Mouse (Mus musculus): ENCODE results near the gene Cdkn2c.
"Not testable (repeated sequence)": the region's sequence is repeated elsewhere in the genome, so short reads cannot be mapped to it uniquely, and the experiment has no call there.

Gene Cdkn2c

DNA sequence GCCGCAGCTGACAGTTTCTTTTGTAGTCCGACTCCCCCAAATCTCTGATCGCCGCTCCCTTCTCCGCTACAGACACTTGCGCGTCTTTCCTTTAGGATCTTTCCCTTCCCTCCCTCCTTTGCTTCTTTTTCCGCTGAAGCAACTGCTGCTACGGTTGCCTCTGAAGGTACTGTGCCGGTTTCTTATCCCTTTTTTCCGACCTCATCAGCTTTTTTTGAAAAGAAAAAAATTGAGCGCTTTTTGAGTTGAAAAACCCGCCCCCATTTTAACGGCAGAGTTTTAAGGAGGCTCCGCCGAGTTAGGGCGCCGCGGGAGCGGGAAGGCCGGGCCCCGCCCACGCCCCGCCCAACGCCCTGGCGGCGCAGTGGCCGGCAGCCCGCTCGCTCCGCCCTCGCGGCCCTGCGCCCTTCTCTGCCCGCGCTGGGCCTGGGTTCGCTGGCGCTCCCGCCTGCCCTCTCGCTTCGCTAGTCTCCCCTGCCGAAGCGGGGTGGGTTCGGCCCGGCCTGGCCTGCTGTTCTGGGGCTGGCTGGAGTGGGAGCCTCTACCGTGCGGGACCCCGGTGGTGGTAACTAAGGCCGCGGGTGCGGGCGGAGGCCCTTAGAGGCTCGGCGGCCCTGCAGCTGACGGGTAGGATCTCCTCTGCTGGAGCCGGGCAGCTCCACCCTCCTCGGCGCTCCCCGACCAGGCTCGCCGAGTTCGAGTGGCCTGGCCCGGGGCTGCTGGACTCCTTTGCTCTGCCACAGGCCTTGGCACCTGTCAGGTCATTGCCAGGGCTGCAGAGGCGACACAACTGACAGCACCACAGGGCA is at the start of gene Cdkn2c:
Cdkn2c (minus strand) TSS at position 729 of the 809 bp plus-strand sequence.
- peak; percentile 87 for DNase-seq

DNA sequence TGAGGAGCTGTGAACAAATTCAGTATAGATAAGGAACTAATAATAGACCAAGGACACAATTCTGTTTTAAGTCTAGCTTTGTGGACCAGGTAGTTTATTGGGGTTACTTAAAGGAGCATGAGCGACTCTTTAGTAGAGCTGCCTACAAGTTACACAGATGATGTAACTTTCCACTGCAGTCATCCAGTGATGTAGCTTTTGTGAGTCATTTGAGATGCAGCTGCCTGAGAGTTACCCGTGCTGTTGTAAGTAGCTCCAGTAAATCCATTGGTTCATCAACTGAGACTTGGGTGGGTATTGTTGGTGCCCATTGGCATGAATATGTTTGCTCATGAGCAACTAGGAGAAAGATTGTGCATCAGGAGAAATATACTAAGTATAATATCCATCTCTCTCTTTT is 38.4 kb upstream of the Cdkn2c start:
- DNase-seq, result no peak

- DNase-seq, result no peak
Observed at GRCm38 (mm10) chr4:109703568-109703967, 36.6 kb upstream of the Cdkn2c start.

DNA sequence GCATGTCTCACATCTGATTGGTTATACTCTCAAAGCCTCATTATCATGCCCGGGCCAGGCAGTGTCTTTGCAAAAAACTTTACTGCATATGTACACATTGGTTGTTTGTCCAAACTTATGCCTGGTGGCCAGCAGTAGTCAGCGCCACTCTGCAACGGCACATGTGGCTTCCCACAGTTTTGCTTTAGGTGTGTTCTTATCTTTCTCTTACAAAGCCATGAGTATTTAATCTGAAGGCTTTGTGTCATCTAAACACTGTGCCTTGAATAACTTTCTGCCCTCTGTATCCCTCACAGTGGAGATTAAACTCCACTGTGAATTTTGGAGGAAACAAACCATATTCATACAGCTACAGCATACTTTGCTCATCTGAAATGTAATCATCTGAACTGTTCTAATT is 33.7 kb upstream of the Cdkn2c start:
- not testable (repeated sequence) for DNase-seq

GRCm38 (mm10) chr4:109692674-109693073 is 25.7 kb upstream of the Cdkn2c start:
- no peak for DNase-seq

DNA sequence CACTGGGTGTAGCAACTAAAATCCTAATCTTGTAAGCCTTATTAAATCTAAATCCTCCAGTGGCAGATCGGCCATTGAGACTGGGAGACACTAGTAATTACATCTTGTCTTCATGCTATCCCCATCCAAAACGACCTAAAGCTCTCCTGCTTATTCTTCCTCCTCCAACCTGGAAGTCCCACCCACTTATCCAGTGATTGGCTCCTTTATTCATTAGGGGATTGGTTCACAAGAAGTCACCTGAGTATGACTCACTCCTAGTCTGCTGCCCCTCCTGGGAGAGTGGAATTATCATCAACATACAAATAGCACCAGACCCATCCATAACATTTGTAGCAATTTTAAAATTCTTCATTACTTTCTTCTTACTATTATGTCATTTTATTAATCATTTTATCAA is 16.6 kb upstream of the Cdkn2c start:
- DNase-seq, result no peak

DNA sequence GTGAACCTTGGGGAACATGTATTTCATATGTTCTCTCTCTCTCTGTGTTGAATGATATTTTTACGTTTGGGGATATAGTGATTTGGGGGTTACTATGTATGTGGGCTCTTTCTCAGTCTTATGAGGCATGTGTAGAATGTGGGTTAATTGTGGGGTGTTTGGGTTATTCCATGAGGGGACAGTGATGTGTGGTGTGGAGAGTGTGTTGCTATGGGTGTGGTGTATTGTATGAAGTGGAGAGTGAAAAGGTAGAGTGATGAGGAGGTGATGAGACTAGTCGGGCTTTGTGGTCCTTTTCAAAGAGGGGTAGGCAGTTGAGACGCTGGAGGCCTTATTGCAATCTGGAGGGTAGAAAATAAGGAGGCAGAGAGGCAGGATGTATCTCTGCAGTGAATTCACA is 10.2 kb upstream of the Cdkn2c start:
- DNase-seq, result peak; percentile 25

DNA sequence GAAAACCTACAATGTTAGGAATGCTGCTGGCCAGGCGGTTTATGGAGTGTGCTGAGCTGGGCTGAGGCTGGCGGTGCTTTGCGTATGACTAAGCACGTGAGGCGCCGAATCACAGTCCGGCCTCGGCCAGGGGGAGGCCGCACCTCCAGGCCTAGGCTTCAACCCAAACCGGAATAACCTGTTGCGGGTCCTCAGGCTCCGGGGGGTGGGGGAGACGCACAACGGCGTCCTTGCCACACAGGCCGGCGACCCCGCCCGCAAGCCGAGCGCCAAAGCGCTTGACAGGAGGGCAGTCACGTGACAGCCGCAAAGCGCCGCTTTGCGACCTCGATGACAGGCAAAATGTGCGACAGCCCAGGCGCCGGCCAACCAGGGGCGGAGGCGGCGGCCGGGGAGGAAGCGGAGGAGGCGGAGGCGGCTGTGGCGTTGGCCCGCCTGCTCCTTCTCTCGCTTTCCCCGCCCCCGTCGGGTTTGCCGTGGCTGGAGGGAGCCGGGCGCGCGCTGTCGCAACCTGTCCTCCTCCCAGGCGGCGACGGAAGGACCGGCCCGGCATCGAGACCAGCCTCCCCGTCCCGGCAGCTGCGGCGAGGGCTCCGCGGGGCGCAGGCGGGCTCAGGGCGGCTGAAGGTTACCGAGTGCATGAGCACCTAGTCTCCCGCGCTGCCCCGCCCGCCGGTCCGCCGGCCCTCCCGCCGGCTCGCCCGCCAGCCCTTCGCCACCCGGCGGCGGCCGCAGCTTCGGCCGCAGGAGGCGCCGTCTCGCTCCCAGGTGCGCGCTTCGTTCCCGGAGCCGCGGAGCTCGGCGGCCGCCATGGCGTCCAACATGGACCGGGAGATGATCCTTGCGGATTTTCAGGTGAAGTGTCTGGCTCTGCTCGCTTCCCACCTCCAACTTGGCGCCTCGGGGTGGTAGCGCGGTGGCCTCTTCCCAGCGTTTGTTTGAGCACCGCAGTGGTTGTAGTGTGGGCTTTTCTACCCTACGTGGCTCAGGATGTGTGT is 9.5 kb upstream of the Cdkn2c start, which contains the start of gene Faf1:
Faf1 (plus strand) TSS at position 371 of the 998 bp plus-strand sequence.
- peak; percentile 98 for DNase-seq

DNA sequence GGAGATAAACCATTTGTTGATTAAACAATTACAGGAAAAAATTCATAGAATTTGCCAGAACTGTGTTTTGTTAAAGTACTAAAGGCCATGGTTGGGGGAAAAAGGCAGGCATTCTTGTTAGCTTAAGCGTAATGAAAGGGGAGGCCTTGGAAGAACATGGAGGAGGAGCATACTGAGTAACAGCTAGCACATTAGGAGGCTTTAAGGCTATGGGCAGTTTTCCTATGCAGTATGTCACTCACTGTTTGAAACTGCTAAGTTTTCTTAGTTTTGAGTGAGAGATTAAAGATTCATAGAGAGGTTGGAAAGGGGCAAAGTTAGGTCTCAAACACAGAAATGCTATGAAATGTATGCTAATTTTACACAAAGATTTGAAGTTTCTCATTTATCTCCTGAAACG is 7.1 kb upstream of the Cdkn2c start:
- DNase-seq, result no peak

DNA sequence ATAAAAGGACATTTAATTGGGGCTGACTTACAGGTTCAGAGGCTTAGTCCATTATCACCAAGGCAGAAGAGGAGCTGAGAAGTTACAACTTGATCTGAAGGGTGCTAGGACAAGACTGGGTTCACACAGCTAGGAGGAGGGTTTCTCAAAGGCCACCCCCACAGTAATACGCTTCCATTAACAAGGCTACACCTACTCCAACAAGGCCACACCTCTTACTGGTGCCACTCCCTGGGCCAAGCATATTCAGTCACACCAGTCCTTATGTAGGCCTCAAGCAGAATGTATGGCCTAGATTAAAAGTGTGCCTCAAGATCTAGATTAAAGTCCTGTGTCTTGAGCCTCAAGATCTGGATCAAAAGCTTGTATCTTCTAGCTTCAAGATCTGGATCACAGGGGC is 5.0 kb upstream of the Cdkn2c start:
- DNase-seq, result no peak

- no peak for DNase-seq
Observed at GRCm38 (mm10) chr4:109670213-109670612, 3.2 kb upstream of the Cdkn2c start.

- DNase-seq, result no peak
Observed at GRCm38 (mm10) chr4:109667518-109667917, 529 bp upstream of the Cdkn2c start.

GRCm38 (mm10) chr4:109665982-109666460 is 968 bp downstream of the Cdkn2c start:
- peak; percentile 71 for DNase-seq

GRCm38 (mm10) chr4:109665101-109665981 is 1.6 kb downstream of the Cdkn2c start:
- peak; percentile 33 for DNase-seq

DNA sequence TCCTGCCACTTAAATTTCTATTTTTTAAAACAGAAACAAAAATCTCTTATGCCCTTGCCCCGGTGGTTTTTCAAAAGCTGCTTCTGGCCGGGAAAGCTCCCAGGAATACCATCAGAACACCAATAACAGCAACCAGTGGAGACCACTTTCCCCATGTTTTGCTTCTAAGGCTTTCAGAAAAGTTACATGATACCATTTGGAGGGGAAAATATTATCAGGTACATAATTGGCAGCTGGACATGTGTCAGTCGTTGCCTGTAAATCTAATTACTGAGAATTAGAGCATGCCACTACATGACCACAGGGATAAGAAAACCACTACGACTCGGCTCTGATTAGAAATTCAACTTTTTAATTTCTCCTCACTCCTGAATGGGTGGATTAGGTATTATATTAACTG is 2.9 kb downstream of the Cdkn2c start:
- no peak for DNase-seq

DNA sequence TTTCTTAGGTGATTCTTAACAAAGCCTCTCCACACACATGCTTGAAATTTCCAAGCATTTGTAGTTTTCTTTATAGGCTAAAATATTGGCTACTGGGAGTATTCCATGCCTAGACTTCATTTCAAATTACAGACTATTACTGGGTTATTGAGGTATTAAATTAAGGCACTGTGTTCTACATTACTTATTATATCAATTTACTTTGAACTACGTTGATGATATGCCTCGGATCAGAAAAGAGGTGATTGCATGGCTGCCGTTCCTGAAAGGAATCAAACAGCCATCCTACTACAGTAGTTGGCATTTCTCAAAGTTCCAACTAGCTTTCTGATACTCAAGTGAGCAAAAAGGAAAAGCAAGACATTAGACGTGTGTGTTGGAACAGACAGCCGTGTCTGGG is 4.7 kb downstream of the Cdkn2c start:
- DNase-seq, result no peak

DNA sequence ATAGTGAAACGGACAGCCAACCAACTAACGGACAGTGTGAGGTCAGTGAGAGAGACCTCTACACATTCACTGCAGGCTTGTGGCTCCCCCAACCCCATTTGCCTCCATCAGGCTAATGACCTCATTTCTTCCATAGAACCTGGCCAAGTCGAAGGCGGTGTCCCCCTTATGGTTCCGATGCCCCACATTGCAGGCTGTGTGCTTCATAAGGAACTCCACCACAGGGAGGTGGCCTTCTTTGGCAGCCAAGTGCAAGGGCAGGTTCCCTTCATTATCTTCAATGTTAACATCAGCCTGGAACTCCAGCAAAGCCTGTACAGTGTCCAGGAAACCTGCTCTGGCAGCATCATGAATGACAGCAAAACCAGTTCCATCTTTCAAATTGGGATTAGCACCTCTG is 5.8 kb downstream of the Cdkn2c start:
- no peak for DNase-seq

DNA sequence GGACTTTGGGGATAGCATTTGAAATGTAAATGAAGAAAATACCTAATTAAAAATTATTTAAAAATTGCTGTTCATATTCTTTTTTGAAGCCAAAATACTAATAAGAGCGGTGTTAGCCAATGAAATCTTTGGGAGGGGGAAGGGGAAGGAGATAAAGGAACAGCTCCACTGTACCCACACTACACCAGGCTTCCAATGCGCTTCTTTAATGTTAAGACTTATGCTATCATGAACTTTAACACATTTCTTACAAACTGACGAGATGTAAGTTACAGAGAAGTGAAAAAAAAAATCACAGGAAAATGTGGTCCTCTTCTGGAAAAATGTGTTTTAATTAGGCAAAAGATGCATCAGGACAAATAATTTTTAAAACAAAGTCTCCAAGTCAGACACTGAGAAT is 6.4 kb downstream of the Cdkn2c start:
- DNase-seq, result no peak

- DNase-seq, result no peak
Observed at GRCm38 (mm10) chr4:109659571-109659970, 7.4 kb downstream of the Cdkn2c start.

- no peak for DNase-seq
Observed at GRCm38 (mm10) chr4:109658826-109659225, 8.2 kb downstream of the Cdkn2c start.

DNA sequence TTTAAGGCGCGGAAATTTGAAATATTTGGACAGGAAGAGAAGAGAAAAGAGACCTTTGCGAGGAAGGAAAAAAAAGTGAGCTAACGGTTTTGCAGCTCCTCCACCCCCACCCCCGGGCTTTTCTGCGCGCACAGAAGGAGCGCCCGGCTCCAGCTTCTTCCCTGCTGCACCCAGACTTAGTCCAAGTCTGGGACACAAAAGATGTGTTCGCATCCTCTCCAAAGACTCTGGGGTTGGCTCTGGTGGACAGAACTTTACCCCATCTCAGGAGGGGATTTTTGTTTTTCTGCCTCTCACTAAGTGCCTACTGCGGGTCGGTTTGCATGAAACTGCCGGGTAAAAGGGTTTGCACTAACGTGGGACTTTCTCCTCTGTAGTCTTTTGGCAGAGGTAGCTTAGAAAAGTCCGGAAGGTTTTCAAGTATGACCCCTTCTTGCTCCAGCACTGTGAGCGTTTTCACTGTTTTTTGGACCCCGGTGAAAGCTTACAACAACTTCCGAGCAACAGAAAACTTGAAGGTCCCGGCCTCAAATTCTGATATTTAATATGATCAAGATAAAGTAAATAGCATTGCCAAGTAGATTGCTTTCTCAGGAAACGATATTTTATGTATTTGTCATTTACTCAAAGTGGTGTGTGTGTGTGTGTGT is 9.0 kb downstream of the Cdkn2c start:
- DNase-seq, result no peak
